Mouse (Mus musculus): ENCODE measurements around the gene Tarsl2.

Tarsl2 gene

DNA sequence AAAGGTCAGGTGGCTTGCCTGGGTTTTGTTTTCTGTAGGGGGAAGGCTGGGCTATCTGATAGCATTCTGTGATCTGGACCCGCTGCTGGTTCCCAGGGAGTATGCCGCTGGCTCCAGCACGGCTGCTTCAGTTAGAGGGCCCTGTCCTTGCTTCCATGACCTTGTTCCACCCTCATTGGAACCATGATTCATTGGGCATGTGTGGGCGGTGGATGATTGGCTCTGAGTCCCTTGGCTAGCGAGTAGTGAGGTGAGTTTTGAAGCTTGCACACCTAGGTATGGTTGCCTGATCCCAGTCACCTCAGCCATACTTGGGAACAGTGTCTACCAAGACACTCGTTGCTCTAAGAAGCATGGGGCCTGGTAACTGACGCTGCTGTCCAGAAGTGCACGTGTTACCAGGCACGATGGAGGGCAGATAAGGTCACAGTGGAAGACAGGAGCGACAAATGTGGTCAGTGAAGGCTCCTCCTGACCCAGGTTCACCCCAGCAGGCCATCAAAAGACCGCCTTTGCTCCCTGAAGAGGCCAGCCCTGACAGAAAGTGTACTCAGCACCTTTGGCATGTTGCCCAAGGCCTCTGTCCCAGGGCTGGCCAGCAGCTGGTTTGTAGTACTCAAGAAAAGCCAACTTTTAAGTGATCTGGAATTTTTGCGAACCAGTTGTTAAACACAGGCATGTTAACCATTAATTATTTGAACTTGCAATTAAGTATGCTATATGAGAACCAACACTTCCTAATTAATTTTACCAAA lies 92.8 kb downstream of the Tarsl2 start:
- no peak for DNase-seq
